Mouse (Mus musculus): ENCODE measurements around the gene Adamts3. TPM values are rescaled to one million over a fixed set of nuclear protein-coding genes. Genes with fewer than 3 reads are reported as not detected.

The Adamts3 gene
- total and polyA plus RNA-seq, 3 experiments: 0.05 TPM; not detected in 2

GRCm38 (mm10) chr5:89727497-89728057 lies 155.6 kb downstream of the Adamts3 start:
- no peaks in the 10 kb centered on the region for H3K27me3 ChIP-seq (ENCODE audit: insufficient read depth, low read length)
- no peak overlapping the region for H3K4me3 ChIP-seq (ENCODE audit: low read depth, low read length)
- TF ChIP-seq POLR2AphosphoS5 (IDR thresholded peaks at IDR 0.05; ENCODE audit: insufficient replicate concordance, low read depth, low read length) (no peak), GATA1 (IDR thresholded peaks at IDR 0.05; ENCODE audit: borderline replicate concordance, low read length) (no peak), GATA2 (IDR thresholded peaks at IDR 0.05; ENCODE audit: borderline replicate concordance, low read depth, low read length) (no peak), CTCF (IDR thresholded peaks at IDR 0.05; ENCODE audit: low read depth, low read length) (no peak), TAL1 (conservative IDR thresholded peaks at IDR 0.05; ENCODE audit: low read depth, low read length) (no peak)
- H3K9me3 ChIP-seq (replicated peaks): no peaks in the 10 kb centered on the region; the same call in 1 of the 2 replicates
- no peaks in the 10 kb centered on the region for H3K36me3 ChIP-seq (replicated peaks)
- H3K4me1 ChIP-seq (ENCODE audit: insufficient read depth, low read depth, low read length): no peaks in the 10 kb centered on the region
- ATAC-seq (ENCODE audit: extremely low read depth, insufficient number of reproducible peaks, low FRiP score, poor library complexity, severe bottlenecking): no peak; the same call in 1 of the 2 replicates
- no peak for DNase-seq (ENCODE audit: low spot score)

- TF ChIP-seq GATA2 (IDR thresholded peaks at IDR 0.05; ENCODE audit: borderline replicate concordance, low read depth, low read length): no peak
- no peaks in the 10 kb centered on the region for H3K27me3 ChIP-seq (ENCODE audit: insufficient read depth, low read length)
- H3K4me1 ChIP-seq (ENCODE audit: insufficient read depth, low read depth, low read length): no peaks in the 10 kb centered on the region
- DNase-seq (ENCODE audit: low spot score) (no peak), ATAC-seq (ENCODE audit: extremely low read depth, insufficient number of reproducible peaks, low FRiP score, poor library complexity, severe bottlenecking) (no peak)
- no peaks in the 10 kb centered on the region for H3K36me3 ChIP-seq (replicated peaks)
- peaks cover 24% of the 10 kb centered on the region for H3K9me3 ChIP-seq (replicated peaks)
- H3K4me3 ChIP-seq (ENCODE audit: low read depth, low read length): no peak overlapping the region
These were observed 168.6 kb downstream of the Adamts3 start for GRCm38 (mm10) chr5:89714552-89714951.

- peaks cover 30% of the 10 kb centered on the region for H3K9me3 ChIP-seq (replicated peaks)
- no peaks in the 10 kb centered on the region for H3K27me3 ChIP-seq (ENCODE audit: insufficient read depth, low read length)
- H3K36me3 ChIP-seq (replicated peaks): no peaks in the 10 kb centered on the region
- DNase-seq (ENCODE audit: low spot score): no peak
- ATAC-seq (ENCODE audit: extremely low read depth, insufficient number of reproducible peaks, low FRiP score, poor library complexity, severe bottlenecking): no peak
- no peak overlapping the region for H3K4me3 ChIP-seq (ENCODE audit: low read depth, low read length)
- TF ChIP-seq GATA2 (IDR thresholded peaks at IDR 0.05; ENCODE audit: borderline replicate concordance, low read depth, low read length) (no peak), TAL1 (conservative IDR thresholded peaks at IDR 0.05; ENCODE audit: low read depth, low read length) (no peak), GATA1 (IDR thresholded peaks at IDR 0.05; ENCODE audit: borderline replicate concordance, low read length) (no peak), POLR2AphosphoS5 (IDR thresholded peaks at IDR 0.05; ENCODE audit: insufficient replicate concordance, low read depth, low read length) (no peak), CTCF (IDR thresholded peaks at IDR 0.05; ENCODE audit: low read depth, low read length) (no peak)
- H3K4me1 ChIP-seq (ENCODE audit: insufficient read depth, low read depth, low read length): no peaks in the 10 kb centered on the region
These were observed 171.8 kb downstream of the Adamts3 start for GRCm38 (mm10) chr5:89711116-89711859.

- TF ChIP-seq CTCF (IDR thresholded peaks at IDR 0.05; ENCODE audit: low read depth, low read length) (no peak), POLR2AphosphoS5 (IDR thresholded peaks at IDR 0.05; ENCODE audit: insufficient replicate concordance, low read depth, low read length) (no peak), GATA1 (IDR thresholded peaks at IDR 0.05; ENCODE audit: borderline replicate concordance, low read length) (no peak), GATA2 (IDR thresholded peaks at IDR 0.05; ENCODE audit: borderline replicate concordance, low read depth, low read length) (no peak), TAL1 (conservative IDR thresholded peaks at IDR 0.05; ENCODE audit: low read depth, low read length) (no peak)
- no peaks in the 10 kb centered on the region for H3K27me3 ChIP-seq (ENCODE audit: insufficient read depth, low read length)
- no peaks in the 10 kb centered on the region for H3K36me3 ChIP-seq (replicated peaks)
- DNase-seq (ENCODE audit: low spot score) (no peak), ATAC-seq (ENCODE audit: extremely low read depth, insufficient number of reproducible peaks, low FRiP score, poor library complexity, severe bottlenecking) (no peak)
- no peak overlapping the region for H3K4me3 ChIP-seq (ENCODE audit: low read depth, low read length)
- peaks cover 42% of the 10 kb centered on the region for H3K9me3 ChIP-seq (replicated peaks)
- H3K4me1 ChIP-seq (ENCODE audit: insufficient read depth, low read depth, low read length): no peaks in the 10 kb centered on the region
These were observed 173.7 kb downstream of the Adamts3 start for GRCm38 (mm10) chr5:89709459-89709858.

GRCm38 (mm10) chr5:89704264-89704663 lies 178.9 kb downstream of the Adamts3 start:
- H3K9me3 ChIP-seq (replicated peaks): peaks cover 49% of the 10 kb centered on the region
- TF ChIP-seq GATA1 (IDR thresholded peaks at IDR 0.05; ENCODE audit: borderline replicate concordance, low read length): no peak
- no peak for TF ChIP-seq CTCF (IDR thresholded peaks at IDR 0.05; ENCODE audit: low read depth, low read length)
- no peak for TF ChIP-seq POLR2AphosphoS5 (IDR thresholded peaks at IDR 0.05; ENCODE audit: insufficient replicate concordance, low read depth, low read length)
- no peak for TF ChIP-seq TAL1 (conservative IDR thresholded peaks at IDR 0.05; ENCODE audit: low read depth, low read length)
- TF ChIP-seq GATA2 (IDR thresholded peaks at IDR 0.05; ENCODE audit: borderline replicate concordance, low read depth, low read length): no peak
- no peaks in the 10 kb centered on the region for H3K27me3 ChIP-seq (ENCODE audit: insufficient read depth, low read length)
- ATAC-seq (ENCODE audit: extremely low read depth, insufficient number of reproducible peaks, low FRiP score, poor library complexity, severe bottlenecking) (no peak), DNase-seq (ENCODE audit: low spot score) (no peak)
- no peaks in the 10 kb centered on the region for H3K4me1 ChIP-seq (ENCODE audit: insufficient read depth, low read depth, low read length)
- no peak overlapping the region for H3K4me3 ChIP-seq (ENCODE audit: low read depth, low read length)
- H3K36me3 ChIP-seq (replicated peaks): no peaks in the 10 kb centered on the region

GRCm38 (mm10) chr5:89701241-89702007 lies 181.7 kb downstream of the Adamts3 start:
- H3K36me3 ChIP-seq (replicated peaks): no peaks in the 10 kb centered on the region
- peaks cover 39% of the 10 kb centered on the region for H3K9me3 ChIP-seq (replicated peaks)
- no peak for DNase-seq (ENCODE audit: low spot score)
- H3K4me3 ChIP-seq (ENCODE audit: low read depth, low read length): no peak overlapping the region
- H3K4me1 ChIP-seq (ENCODE audit: insufficient read depth, low read depth, low read length): no peaks in the 10 kb centered on the region
- no peaks in the 10 kb centered on the region for H3K27me3 ChIP-seq (ENCODE audit: insufficient read depth, low read length)
- no peak for ATAC-seq (ENCODE audit: extremely low read depth, insufficient number of reproducible peaks, low FRiP score, poor library complexity, severe bottlenecking)
- no peak for TF ChIP-seq CTCF (IDR thresholded peaks at IDR 0.05; ENCODE audit: low read depth, low read length)
- TF ChIP-seq TAL1 (conservative IDR thresholded peaks at IDR 0.05; ENCODE audit: low read depth, low read length): no peak
- no peak for TF ChIP-seq GATA2 (IDR thresholded peaks at IDR 0.05; ENCODE audit: borderline replicate concordance, low read depth, low read length)
- no peak for TF ChIP-seq GATA1 (IDR thresholded peaks at IDR 0.05; ENCODE audit: borderline replicate concordance, low read length)
- no peak for TF ChIP-seq POLR2AphosphoS5 (IDR thresholded peaks at IDR 0.05; ENCODE audit: insufficient replicate concordance, low read depth, low read length)
